Mouse (Mus musculus) heart, adult 2 months (tissue): ENCODE data around the gene Slc16a9. TPM values are rescaled to one million over a fixed set of nuclear protein-coding genes. Genes with fewer than 3 reads are reported as not detected.

ENCODE experiments used
- DNase-seq, 2 experiments: peaks; one replicate each; pipeline ENCODE4 v3.0.0; 2021
- H3K27ac ChIP-seq: fragments of 200-600 bp; 2 replicates; pipeline ENCODE4 v1.8.1; 2022
- H3K27me3 ChIP-seq: fragments of 200-500 bp; 2 replicates; pipeline ENCODE4 v1.6.1; 2012; ENCODE audit warnings: mild to moderate bottlenecking, low read length, inconsistent platforms, mixed read lengths; ENCODE audit not compliant: control insufficient read depth, insufficient read depth
- H3K36me3 ChIP-seq: fragments of 200-500 bp; 2 replicates; pipeline ENCODE4 v1.6.1; 2012; ENCODE audit warnings: low read length, inconsistent platforms; ENCODE audit not compliant: control insufficient read depth, insufficient read depth
- H3K4me1 ChIP-seq: fragments of 200-500 bp; 2 replicates; pipeline ENCODE4 v1.6.1; 2011; ENCODE audit warnings: low read length; ENCODE audit not compliant: control insufficient read depth, insufficient read depth
- H3K4me3 ChIP-seq: fragments of 200-600 bp; 2 replicates; pipeline ENCODE4 v1.8.1; 2022
- H3K79me2 ChIP-seq: fragments of 200-500 bp; replicated peaks from 2 replicates; pipeline ENCODE4 v1.6.1; 2012; ENCODE audit warnings: mild to moderate bottlenecking, inconsistent platforms, low read length, moderate library complexity, mixed read lengths; ENCODE audit not compliant: control insufficient read depth, insufficient read depth
- H3K9ac ChIP-seq: fragments of 200-500 bp; 2 replicates; pipeline ENCODE4 v1.6.1; 2012; ENCODE audit warnings: low read depth, mild to moderate bottlenecking, control low read depth, inconsistent platforms, low read length, mixed read lengths
- CTCF ChIP-seq: fragments of 200-600 bp; IDR thresholded peaks from 2 replicates; pipeline ENCODE4 v1.8.1; 2022; ENCODE audit warnings: antibody characterized with exemption, mild to moderate bottlenecking, moderate library complexity
- EP300 ChIP-seq: fragments of 200-500 bp; IDR thresholded peaks from 2 replicates; pipeline ENCODE4 v1.6.1; 2011; ENCODE audit warnings: low read depth, low read length, control low read depth; ENCODE audit not compliant: insufficient read depth
- POLR2A ChIP-seq: fragments of 200-500 bp; IDR thresholded peaks from 2 replicates; pipeline ENCODE4 v1.6.1; 2011; ENCODE audit warnings: mild to moderate bottlenecking, low read depth, low read length, control low read depth; ENCODE audit not compliant: insufficient read depth
- WGBS: fragments of 180-500 bp; shearing (Covaris S2); methylation state at CpG from one replicate; pipeline ENCODE4 v1.1.7; 2018; 5-methylcytosine and 5-hydroxymethylcytosine counted together
- intact Hi-C: fragments of 180-260 bp; cut with DNase I; formaldehyde crosslinking; loops from one replicate; pipeline ENCODE4 v1.15.1; 2025
- polyA plus RNA-seq: library from polyadenylated mRNA; depleted of rRNA; stranded (reverse); fragments of >200 nt; gene quantifications from 2 replicates; pipeline ENCODE4 v1.2.3, GENCODE M21; 2012
- total RNA-seq, 2 experiments: library from RNA; stranded (reverse); gene quantifications; 2 replicates each; pipeline ENCODE4 v1.2.3; 2021

The Slc16a9 gene
- total and polyA plus RNA-seq, 3 experiments: 3.1 to 4.6 (median 3.2) TPM

DNA sequence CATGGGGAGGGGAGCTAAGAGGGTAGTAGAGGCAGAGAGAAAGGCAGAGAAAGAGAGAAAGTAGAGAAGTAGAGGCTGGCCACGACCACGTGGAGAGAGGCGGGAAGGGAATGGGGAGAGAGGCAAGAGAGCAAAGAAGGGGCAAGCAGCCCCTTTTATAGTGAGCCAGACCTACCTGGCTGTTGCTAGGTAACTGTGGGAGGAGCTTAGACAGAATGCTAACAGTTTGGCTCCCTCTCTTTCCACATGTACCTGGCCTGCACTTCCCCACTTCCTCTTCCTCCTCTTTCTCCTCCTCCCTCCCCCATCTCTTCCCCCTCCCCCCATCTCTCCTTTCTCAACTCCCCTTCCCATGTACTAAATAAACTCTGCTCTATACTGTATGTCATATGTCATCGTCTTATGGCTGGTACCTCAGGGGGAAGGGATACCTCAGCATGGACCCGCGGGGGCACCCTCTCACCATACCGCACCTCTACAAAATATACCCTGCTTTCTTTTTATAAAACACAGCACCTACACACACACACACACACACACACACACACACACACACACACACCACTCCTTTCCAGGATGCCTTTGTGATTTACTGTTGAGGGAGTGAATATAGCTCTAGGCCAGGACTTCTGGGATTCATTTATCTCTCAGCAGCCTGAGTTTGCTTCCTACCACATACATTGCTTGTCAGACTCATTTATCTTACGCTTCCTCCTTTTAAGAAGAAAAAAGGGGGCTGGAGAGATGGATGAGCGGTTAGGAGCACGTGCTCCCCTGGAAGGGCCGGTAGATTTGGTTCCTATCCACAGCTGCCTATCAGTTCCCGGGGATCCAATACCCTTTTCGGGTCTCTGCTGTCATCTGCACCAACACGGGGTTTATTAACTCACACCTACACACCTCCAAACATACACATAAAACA lies 43.8 kb downstream of the Slc16a9 start:
- DNase-seq: no peak
- TF ChIP-seq CTCF (no peak), POLR2A (no peak), EP300 (no peak)
- Histone ChIP-seq H3K4me1 (peaks cover 9% of the 10 kb centered on the region), H3K79me2 (no peaks in the 10 kb centered on the region), H3K36me3 (no peaks in the 10 kb centered on the region), H3K9ac (no peak overlapping the region), H3K27me3 (no peaks in the 10 kb centered on the region), H3K27ac (no peak overlapping the region), H3K4me3 (no peak overlapping the region)
- 68% methylated on average over 14 of the region's 14 CpGs for WGBS
- intact Hi-C loops: loop anchor here (5.0 kb wide), 1 partner anchor 41 kb away; the partner anchor contains the start of gene Slc16a9

DNA sequence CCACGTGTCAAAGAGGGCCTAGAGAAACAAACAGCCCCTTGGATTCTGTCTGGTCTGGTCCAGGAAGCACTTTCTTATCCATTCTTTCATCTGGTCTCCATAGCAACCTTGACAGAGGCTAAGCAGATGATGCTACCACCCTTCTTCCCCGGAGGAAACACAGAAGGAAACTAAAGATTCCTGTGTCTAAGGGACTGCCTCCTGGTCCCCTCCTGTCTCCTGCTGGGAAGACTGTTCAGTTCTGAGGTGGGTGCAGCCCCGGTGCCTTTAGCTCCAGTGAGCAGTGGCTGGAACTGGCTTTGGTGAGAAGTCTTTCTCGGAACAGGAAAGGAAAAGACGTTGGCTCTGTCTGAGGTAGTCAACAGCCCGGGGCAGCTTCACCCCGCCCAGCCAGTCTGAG lies 47.1 kb downstream of the Slc16a9 start:
- no peaks in the 10 kb centered on the region for H3K27me3 ChIP-seq
- no peaks in the 10 kb centered on the region for H3K79me2 ChIP-seq
- 26% methylated on average over 7 of the region's 7 CpGs for WGBS
- no peak overlapping the region for H3K4me3 ChIP-seq
- no peak overlapping the region for H3K27ac ChIP-seq
- H3K36me3 ChIP-seq: no peaks in the 10 kb centered on the region
- peaks cover 11% of the 10 kb centered on the region for H3K4me1 ChIP-seq
- DNase-seq: no peak
- intact Hi-C loops: no loop called here
- H3K9ac ChIP-seq: no peak overlapping the region
- no peak for TF ChIP-seq EP300
- TF ChIP-seq POLR2A: no peak

DNA sequence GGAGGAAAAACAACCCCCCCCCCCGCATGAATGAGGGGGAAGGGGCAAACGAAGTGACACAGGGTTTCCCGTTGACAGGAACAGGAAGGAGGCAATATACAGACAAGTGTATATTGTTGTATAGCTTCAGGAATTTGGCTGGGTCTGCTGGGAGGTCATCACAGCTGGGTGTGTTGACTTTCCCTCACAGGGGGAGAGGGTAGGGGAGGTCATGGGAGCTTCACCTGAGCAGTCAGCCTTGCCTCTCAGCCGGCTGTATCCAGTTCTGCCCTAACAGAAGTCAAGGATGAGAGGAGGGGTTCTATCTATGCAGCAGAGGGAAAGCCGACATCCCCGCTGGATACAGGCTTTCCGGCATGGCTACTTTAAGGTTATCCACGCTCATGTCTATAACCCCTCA lies 49.2 kb downstream of the Slc16a9 start:
- intact Hi-C loops: no loop called here
- no peak for DNase-seq
- peaks cover 1% of the 10 kb centered on the region for H3K4me1 ChIP-seq
- no peak overlapping the region for H3K27ac ChIP-seq
- H3K9ac ChIP-seq: no peak overlapping the region
- no peaks in the 10 kb centered on the region for H3K79me2 ChIP-seq
- WGBS: 47% methylated on average over 8 of the region's 8 CpGs
- TF ChIP-seq EP300 (no peak), POLR2A (no peak), CTCF (no peak)
- no peaks in the 10 kb centered on the region for H3K36me3 ChIP-seq
- H3K4me3 ChIP-seq: no peak overlapping the region
- no peaks in the 10 kb centered on the region for H3K27me3 ChIP-seq

DNA sequence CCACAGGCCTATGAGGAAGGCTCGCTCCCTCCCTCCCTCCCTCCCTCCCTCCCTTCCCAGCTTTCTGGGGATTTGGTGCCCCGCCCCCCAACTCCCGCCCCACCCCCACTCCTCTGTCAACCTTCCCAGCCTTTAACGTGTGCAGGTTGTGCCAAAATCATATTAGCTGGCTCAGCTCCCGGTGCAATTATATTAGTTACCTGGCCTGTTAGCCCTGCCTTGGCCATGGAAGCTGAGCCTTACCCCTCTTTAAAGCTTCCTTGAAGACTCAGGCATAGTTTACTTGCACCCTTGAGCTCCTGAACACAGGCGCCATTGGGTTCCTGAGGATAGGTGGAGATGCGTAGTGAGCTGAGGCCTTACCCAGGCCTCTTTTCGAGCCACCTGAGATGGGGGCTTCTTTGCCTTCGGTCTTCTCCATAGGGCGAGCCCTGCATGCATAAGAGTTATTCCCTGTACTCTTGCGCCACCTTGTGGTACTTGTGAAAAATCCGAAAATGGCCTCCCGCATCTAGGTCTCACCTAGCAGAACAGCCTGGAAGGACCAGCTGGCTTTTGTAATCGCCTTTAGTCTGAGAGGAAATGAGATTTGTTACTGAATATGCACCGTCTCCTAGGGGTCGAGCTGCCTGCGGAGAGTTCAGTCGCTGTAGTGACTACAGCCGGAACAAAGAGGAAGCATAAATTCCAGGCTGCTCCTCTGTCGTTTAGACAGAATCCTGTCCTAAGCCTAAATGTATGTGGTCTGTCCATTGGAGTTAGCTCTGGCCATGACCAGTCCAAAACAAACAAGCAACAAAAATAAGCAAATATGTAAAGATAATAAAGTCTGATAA lies 51.8 kb downstream of the Slc16a9 start:
- H3K36me3 ChIP-seq: no peaks in the 10 kb centered on the region
- intact Hi-C loops: loop anchor here (2.0 to 5.0 kb wide), 7 partner anchors 124 to 639 kb away; no protein-coding TSS in a partner anchor
- peak; percentile 77; the same call in 1 of the 2 replicates for TF ChIP-seq EP300
- TF ChIP-seq CTCF: peak; percentile 91
- TF ChIP-seq POLR2A: no peak
- peaks cover 3% of the 10 kb centered on the region for H3K4me1 ChIP-seq
- H3K79me2 ChIP-seq: no peaks in the 10 kb centered on the region
- no peaks in the 10 kb centered on the region for H3K27me3 ChIP-seq
- H3K27ac ChIP-seq: no peak overlapping the region
- H3K9ac ChIP-seq: no peak overlapping the region
- H3K4me3 ChIP-seq: no peak overlapping the region
- 8% methylated on average over 20 of the region's 20 CpGs for WGBS
- peak; percentile 66 to 69 for DNase-seq

DNA sequence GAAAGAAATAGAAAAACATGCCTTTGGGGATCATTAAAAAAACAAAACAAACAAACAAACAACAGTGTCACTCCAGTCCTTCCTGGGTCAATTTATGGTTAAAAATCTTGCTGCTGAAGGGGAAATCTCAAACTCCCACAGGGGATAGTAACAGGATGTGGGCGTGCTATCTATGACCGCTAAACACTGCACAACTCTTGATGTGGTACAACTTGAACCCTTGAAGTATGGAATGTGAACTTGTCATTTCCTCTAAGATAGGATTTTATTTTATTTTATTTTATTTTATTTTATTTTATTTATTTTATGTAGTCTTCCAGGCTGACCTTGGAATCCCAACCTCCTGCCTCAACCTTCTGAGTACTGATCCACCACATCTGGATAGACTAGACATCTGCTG lies 54.2 kb downstream of the Slc16a9 start:
- no peak for DNase-seq
- H3K79me2 ChIP-seq: no peaks in the 10 kb centered on the region
- 41% methylated on average over 2 of the region's 2 CpGs for WGBS
- H3K4me1 ChIP-seq: peaks cover 3% of the 10 kb centered on the region
- H3K36me3 ChIP-seq: no peaks in the 10 kb centered on the region
- H3K27me3 ChIP-seq: no peaks in the 10 kb centered on the region
- TF ChIP-seq CTCF (no peak), POLR2A (no peak), EP300 (no peak)
- H3K9ac ChIP-seq: no peak overlapping the region
- intact Hi-C loops: loop anchor here (5.0 kb wide), 4 partner anchors 277 to 642 kb away; no protein-coding TSS in a partner anchor
- no peak overlapping the region for H3K27ac ChIP-seq
- H3K4me3 ChIP-seq: no peak overlapping the region

DNA sequence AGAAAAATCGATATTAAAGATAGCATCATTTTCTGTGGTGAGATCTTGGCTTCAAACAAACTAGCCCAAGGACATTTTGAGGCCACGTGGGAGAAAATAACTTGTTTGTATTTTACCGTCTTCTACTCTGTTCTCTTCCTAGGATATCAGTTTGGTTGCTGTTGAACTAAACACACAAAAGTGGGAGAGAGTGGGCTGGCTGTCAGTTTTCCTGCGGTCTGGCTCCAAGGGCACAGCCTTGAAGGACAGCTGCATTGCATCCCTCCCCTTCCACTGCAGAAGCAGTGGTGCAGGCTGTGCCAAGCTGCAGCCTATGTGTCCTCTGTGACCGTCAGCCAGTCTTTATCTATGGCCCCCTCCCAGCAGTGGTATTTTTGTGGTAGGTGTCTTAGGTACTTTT lies 54.8 kb downstream of the Slc16a9 start:
- H3K4me1 ChIP-seq: peaks cover 3% of the 10 kb centered on the region
- H3K36me3 ChIP-seq: no peaks in the 10 kb centered on the region
- no peak overlapping the region for H3K27ac ChIP-seq
- H3K4me3 ChIP-seq: no peak overlapping the region
- no peak overlapping the region for H3K9ac ChIP-seq
- H3K79me2 ChIP-seq: no peaks in the 10 kb centered on the region
- intact Hi-C loops: loop anchor here (5.0 kb wide), 4 partner anchors 277 to 642 kb away; no protein-coding TSS in a partner anchor
- TF ChIP-seq EP300: no peak
- TF ChIP-seq CTCF: no peak
- no peak for TF ChIP-seq POLR2A
- DNase-seq: no peak
- no peaks in the 10 kb centered on the region for H3K27me3 ChIP-seq
- 31% methylated on average over 5 of the region's 5 CpGs for WGBS
